Comparison of ENCODE assay signal across 21 mouse cellular contexts in the genomic region with DNA sequence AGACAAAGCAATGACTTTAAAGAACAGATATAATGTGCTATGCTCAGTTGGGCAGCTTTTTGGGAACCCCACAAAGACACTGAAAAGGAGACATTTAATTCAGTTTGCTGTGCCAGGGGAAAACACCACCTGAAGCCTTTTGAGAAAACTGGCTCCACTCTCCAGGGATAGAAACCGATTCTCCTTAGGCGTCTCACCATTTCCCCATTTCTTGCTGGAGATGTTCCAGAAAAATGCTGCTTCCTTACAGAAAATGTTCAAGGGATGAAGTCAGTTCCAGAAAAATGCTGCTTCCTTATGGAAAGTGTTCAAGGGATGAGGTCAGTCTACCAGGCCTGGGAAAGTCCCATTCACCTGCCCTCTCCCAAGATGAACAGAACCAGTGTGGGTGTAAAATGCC.
DNase-seq lines count a peak whose midpoint lies in the region; ATAC-seq lines count a peak whose summit lies in the region.
"Had no signal": no experiment of that assay in that cellular context is flagged by ENCODE, and none has a peak within 500 bp of the region (broad histone marks: within the 10 kb centered on the region; RNA-seq: fewer than 3 reads in every experiment).

No protein-coding gene starts in this region.

- no peak for DNase-seq in frontal cortex, postnatal 10 days (ENCODE audit: low spot score in 2 of 2)
- peak; percentile 3 to 22 for DNase-seq in layer of hippocampus, adult 18-20 months (ENCODE audit: low spot score in 2 of 2)
- DNase-seq in layer of hippocampus, adult 9-10 months (ENCODE audit: low spot score) = no peak
- DNase-seq in right cerebral cortex, postnatal 25 days = peak; percentile 11
- no peak for DNase-seq in right cerebral cortex, postnatal 36 days (ENCODE audit: low spot score in 2 of 2)
- peak; percentile 28 for DNase-seq in telencephalon, adult 2 months (ENCODE audit: low read depth, low spot score)
- no peak for DNase-seq in adrenal gland, adult 8-10 months
- DNase-seq: adrenal gland, postnatal 25 days; cerebellum, adult 18-20 months; cerebellum, postnatal 10 days; gastrocnemius, postnatal 14 days; kidney, adult 11 months; kidney, postnatal 36 days; layer of hippocampus, adult 9-11 months; lung, postnatal 4 days; right cerebral cortex, postnatal 4 days; thymus, adult 2 months; thymus, postnatal 4 days had no signal

- ATAC-seq in frontal cortex, adult (ENCODE audit: low TSS enrichment) = peak; percentile 70
- ATAC-seq: forebrain, embryonic 16.5 days; inflammation-experienced regulatory T-cells, adult 6 months had no signal

Comparison
In these comparisons a context has a peak if more than half of its experiments do, and no peak if none do; other contexts are left out.
1. DNase-seq: peak in layer of hippocampus, adult 18-20 months (2 of 2), right cerebral cortex, postnatal 25 days (single experiment) and telencephalon, adult 2 months (single experiment); none in frontal cortex, postnatal 10 days (0 of 2), layer of hippocampus, adult 9-10 months (single experiment), right cerebral cortex, postnatal 36 days (0 of 2) and adrenal gland, adult 8-10 months (single experiment).